8 mouse cellular contexts compared by ENCODE assay signal in the genomic region with DNA sequence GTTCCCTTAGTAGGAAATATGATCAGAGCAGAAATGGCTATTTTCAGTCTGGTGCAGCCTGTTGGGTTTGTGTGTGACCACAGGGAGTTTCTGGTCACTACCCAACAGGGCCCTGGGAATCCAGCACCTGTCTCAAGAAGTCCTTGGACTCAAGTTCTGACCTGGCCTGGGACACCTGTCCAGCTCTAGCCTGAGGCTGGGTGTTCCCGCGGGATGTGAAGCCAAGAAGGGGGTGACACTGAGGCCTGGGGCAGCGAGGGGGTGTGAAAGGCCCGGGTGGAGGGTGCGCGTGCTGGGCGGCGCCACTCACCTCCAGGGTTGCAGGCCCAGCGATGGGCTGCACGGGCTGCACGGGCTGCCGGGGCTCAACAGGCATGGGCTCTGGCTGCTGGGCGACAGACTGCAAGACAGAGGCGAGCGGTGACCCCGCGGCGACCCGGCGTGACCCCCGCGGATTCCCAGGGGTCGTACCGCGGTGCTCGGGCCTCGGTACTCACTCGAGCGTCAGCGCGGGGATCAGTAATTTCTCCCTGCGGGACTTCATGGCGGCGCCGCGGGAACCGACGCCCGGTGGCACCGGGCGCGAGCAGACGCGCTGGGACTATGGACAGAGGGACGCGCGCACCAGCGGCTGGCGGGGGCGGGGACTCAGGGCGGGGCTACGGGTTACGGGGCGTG. TPM values are rescaled to one million over a fixed set of nuclear protein-coding genes. Genes with fewer than 3 reads are reported as not detected.
DNase-seq lines count a peak whose midpoint lies in the region; ATAC-seq lines count a peak whose summit lies in the region.

No protein-coding gene starts in this region.

- peak overlapping the region; percentile 77 for H3K4me2 ChIP-seq in hindbrain, embryonic 16.5 days (ENCODE audit: low read length)

- H3K27ac ChIP-seq in hindbrain, embryonic 16.5 days (ENCODE audit: low read depth, low read length) = peak overlapping the region; percentile 70

- DNase-seq in right cerebral cortex, postnatal 4 days = peak; percentile 83
- no peak for DNase-seq in right cerebral cortex, postnatal 10 days (ENCODE audit: low spot score in 2 of 2)
- DNase-seq in neural tube, embryonic 10.5 days (ENCODE audit: extremely low spot score, low spot score) = peak; percentile 36
- no peak for DNase-seq in frontal cortex, adult 2 months (ENCODE audit: extremely low spot score in 1 of 2, low spot score in 1 of 2)
- no peak for DNase-seq in left cerebral cortex, postnatal 14 days (ENCODE audit: low spot score in 2 of 2)

- intact Hi-C loops in left cerebral cortex, postnatal 14 days (cut with DNase I) = no loop called here

- no peaks in the 10 kb centered on the region for H3K36me3 ChIP-seq in erythroblast, embryonic 14.5 days (ENCODE audit: control insufficient read depth)
- H3K36me3 ChIP-seq in hindbrain, embryonic 16.5 days (ENCODE audit: control insufficient read depth, insufficient read depth, low read length) = no peaks in the 10 kb centered on the region

- ATAC-seq in erythroblast, adult 5-6 weeks (replicated peaks; ENCODE audit: low FRiP score, poor library complexity, severe bottlenecking) = no peak
- ATAC-seq in hindbrain, embryonic 16.5 days = 0 out of 2 replicates have a peak, but pooled peaks have one; percentile 1

- peaks cover 7% of the 10 kb centered on the region for H3K9me3 ChIP-seq in erythroblast, embryonic 14.5 days (ENCODE audit: control insufficient read depth, low read length)
- H3K9me3 ChIP-seq in hindbrain, embryonic 16.5 days (ENCODE audit: control insufficient read depth, low read length) = no peaks in the 10 kb centered on the region

- H3K9ac ChIP-seq in hindbrain, embryonic 16.5 days (ENCODE audit: low read depth, low read length) = peak overlapping the region; percentile 84

- peak overlapping the region; percentile 68 for H3K4me3 ChIP-seq in erythroblast, embryonic 14.5 days (replicated peaks)
- H3K4me3 ChIP-seq in hindbrain, embryonic 16.5 days (ENCODE audit: low read length) = peak overlapping the region; percentile 63

- peaks cover 78% of the 10 kb centered on the region for H3K27me3 ChIP-seq in erythroblast, embryonic 14.5 days (ENCODE audit: control insufficient read depth)
- H3K27me3 ChIP-seq in hindbrain, embryonic 16.5 days (replicated peaks; ENCODE audit: control insufficient read depth, insufficient read depth, low read length) = peaks cover 10% of the 10 kb centered on the region

- H3K4me1 ChIP-seq in erythroblast, embryonic 14.5 days (ENCODE audit: control insufficient read depth) = peaks cover 63% of the 10 kb centered on the region
- H3K4me1 ChIP-seq in hindbrain, embryonic 16.5 days (ENCODE audit: control insufficient read depth, insufficient read depth, low read depth, low read length) = peaks cover 24% of the 10 kb centered on the region

- WGBS in hindbrain, embryonic 16.5 days = 2% methylated on average over 47 of the region's 54 CpGs

RNA-seq across cellular contexts. Expression of gene Mast3, which starts 8.3 kb away (rescaled TPM):
- polyA plus RNA-seq in erythroblast, embryonic 14.5 days (2012) = 3.7 and 4.8 TPM in 2 replicates
- 21.7 and 29.2 TPM in 2 replicates for total RNA-seq in erythroblast, adult 5-6 weeks (2015; ENCODE audit: low replicate concordance)
- 3.9 and 5.4 TPM in 2 replicates for total RNA-seq in erythroblast, adult 5-6 weeks (2017; ENCODE audit: low replicate concordance)
- 21.9 and 23.9 TPM in 2 replicates for polyA plus RNA-seq in hindbrain, embryonic 16.5 days (2015; fragmentation: Nextera tagmentation; extraction: Ambion mirVana)
- polyA plus RNA-seq in frontal cortex, adult 2 months (2012; rRNA removed) = 178 and 202 TPM in 2 replicates
- total RNA-seq in left cerebral cortex, postnatal 14 days (2021) = 100 to 1,000 TPM; 176 to 185 TPM

RNA-seq across cellular contexts. Expression of gene Il12rb1, which starts 11.7 kb away (rescaled TPM):
- polyA plus RNA-seq in erythroblast, embryonic 14.5 days (2012) = 0.03 TPM in 1 of 2 replicates, not detected in the other
- not detected in 2 replicates for total RNA-seq in erythroblast, adult 5-6 weeks (2015; ENCODE audit: low replicate concordance)
- 0.14 and 0.51 TPM in 2 replicates for total RNA-seq in erythroblast, adult 5-6 weeks (2017; ENCODE audit: low replicate concordance)
- 0.11 and 0.14 TPM in 2 replicates for polyA plus RNA-seq in hindbrain, embryonic 16.5 days (2015; fragmentation: Nextera tagmentation; extraction: Ambion mirVana)
- 0.48 and 0.71 TPM in 2 replicates for polyA plus RNA-seq in frontal cortex, adult 2 months (2012; rRNA removed)
- 1 to 10 TPM; 1.2 TPM for total RNA-seq in left cerebral cortex, postnatal 14 days (2021)

RNA-seq across cellular contexts. Expression of gene Pik3r2, which starts 20.0 kb away (rescaled TPM):
- 3.8 and 4.9 TPM in 2 replicates for polyA plus RNA-seq in erythroblast, embryonic 14.5 days (2012)
- total RNA-seq in erythroblast, adult 5-6 weeks (2015; ENCODE audit: low replicate concordance) = 4.8 and 12.1 TPM in 2 replicates
- total RNA-seq in erythroblast, adult 5-6 weeks (2017; ENCODE audit: low replicate concordance) = 5.9 and 6.3 TPM in 2 replicates
- polyA plus RNA-seq in hindbrain, embryonic 16.5 days (2015; fragmentation: Nextera tagmentation; extraction: Ambion mirVana) = 115 and 118 TPM in 2 replicates
- 180 and 183 TPM in 2 replicates for polyA plus RNA-seq in frontal cortex, adult 2 months (2012; rRNA removed)
- total RNA-seq in left cerebral cortex, postnatal 14 days (2021) = 100 to 1,000 TPM; 162 to 174 TPM

RNA-seq across cellular contexts. Expression of gene Mpv17l2, which starts 35.8 kb away (rescaled TPM):
- polyA plus RNA-seq in erythroblast, embryonic 14.5 days (2012) = 11.4 and 15.6 TPM in 2 replicates
- total RNA-seq in erythroblast, adult 5-6 weeks (2015; ENCODE audit: low replicate concordance) = 8.2 and 9.6 TPM in 2 replicates
- total RNA-seq in erythroblast, adult 5-6 weeks (2017; ENCODE audit: low replicate concordance) = 3.8 and 6.4 TPM in 2 replicates
- 48.6 and 49.9 TPM in 2 replicates for polyA plus RNA-seq in hindbrain, embryonic 16.5 days (2015; fragmentation: Nextera tagmentation; extraction: Ambion mirVana)
- 47.6 and 60.6 TPM in 2 replicates for polyA plus RNA-seq in frontal cortex, adult 2 months (2012; rRNA removed)
- total RNA-seq in left cerebral cortex, postnatal 14 days (2021) = 10 to 100 TPM; 36.3 to 36.5 TPM

RNA-seq across cellular contexts. Expression of gene Rab3a, which starts 42.1 kb away (rescaled TPM):
- 0.30 and 0.59 TPM in 2 replicates for polyA plus RNA-seq in erythroblast, embryonic 14.5 days (2012)
- total RNA-seq in erythroblast, adult 5-6 weeks (2015; ENCODE audit: low replicate concordance) = not detected in 2 replicates
- total RNA-seq in erythroblast, adult 5-6 weeks (2017; ENCODE audit: low replicate concordance) = 1.5 TPM in 1 of 2 replicates, not detected in the other
- 622 and 635 TPM in 2 replicates for polyA plus RNA-seq in hindbrain, embryonic 16.5 days (2015; fragmentation: Nextera tagmentation; extraction: Ambion mirVana)
- polyA plus RNA-seq in frontal cortex, adult 2 months (2012; rRNA removed) = 1,054 and 1,113 TPM in 2 replicates
- 100 to 1,000 TPM; 926 to 947 TPM for total RNA-seq in left cerebral cortex, postnatal 14 days (2021)

Comparison
In these comparisons a context has a peak if more than half of its experiments do, and no peak if none do; other contexts are left out.
1. DNase-seq: peak in right cerebral cortex, postnatal 4 days (single experiment) and neural tube, embryonic 10.5 days (single experiment); none in right cerebral cortex, postnatal 10 days (0 of 2), frontal cortex, adult 2 months (0 of 2) and left cerebral cortex, postnatal 14 days (0 of 2).
2. RNA of gene Pik3r2, which starts 20.0 kb away (polyA plus RNA-seq): 180 to 183 TPM in frontal cortex, adult 2 months and 115 to 118 TPM in hindbrain, embryonic 16.5 days; 3.8 to 4.9 TPM in erythroblast, embryonic 14.5 days; every median in the first group is over 10 times any median in the second.